Mouse (Mus musculus) gastrocnemius, postnatal 36 days (tissue): ENCODE measurements around the gene Alcam. TPM values are rescaled to one million over a fixed set of nuclear protein-coding genes. Genes with fewer than 3 reads are reported as not detected.

Experiments
- DNase-seq, 2 experiments: peaks; one replicate each; pipeline ENCODE4 v3.0.0; 2022
- intact Hi-C: fragments of 180-260 bp; cut with DNase I; formaldehyde crosslinking; loops from one replicate; pipeline ENCODE4 v1.15.1; 2025
- long read RNA-seq, 2 experiments: library from polyadenylated mRNA; stranded (forward); transcript quantifications; one replicate each; pipeline ENCODE4 v2.0.0; 2021
- total RNA-seq, 2 experiments: library from RNA; stranded (reverse); gene quantifications; 2 replicates each; pipeline ENCODE4 v1.2.3; 2021

Alcam gene
- 1 to 10 TPM in 1 of 2 experiments, under 1 TPM in 1; 0.82 to 1.1 TPM for total RNA-seq
- long read RNA-seq, experiment 1 = 0 reads
- long read RNA-seq, experiment 2, partial matches to known transcripts = 0 of 1 reads
- long read RNA-seq, experiment 2, other reads (novel, unspliced or antisense) = 1 of 1 reads

DNA sequence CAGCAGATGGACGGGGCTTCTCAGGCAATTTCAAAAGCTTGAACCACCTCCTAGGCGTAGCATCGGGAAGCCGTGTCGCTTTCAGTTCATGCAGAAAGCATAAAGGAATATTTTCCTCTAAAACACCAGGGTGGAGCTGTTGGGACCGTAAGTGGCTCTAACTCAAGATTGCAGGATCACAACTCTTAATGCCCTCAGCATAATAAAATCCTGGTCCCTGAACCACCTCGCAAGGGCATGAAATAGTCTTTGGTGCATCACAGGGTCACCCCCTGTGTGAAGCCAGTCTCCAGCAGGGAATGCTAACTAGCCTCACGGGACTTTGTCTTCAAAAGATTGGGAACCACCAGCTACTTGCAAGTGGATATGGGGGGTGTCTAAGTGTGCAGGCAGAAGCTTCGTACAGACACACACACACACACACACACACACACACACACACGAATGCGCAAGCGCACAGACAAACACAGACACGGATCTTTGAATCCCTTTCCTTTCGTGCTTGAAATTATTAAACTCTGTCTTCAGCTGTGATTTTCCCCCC lies at the start of gene Alcam:
Gene Alcam (minus strand): TSS at position 104 of the 544 bp plus-strand sequence.
- no peak for DNase-seq
- intact Hi-C loops = no loop called here

- intact Hi-C loops = no loop called here
- no peak for DNase-seq
Measured at GRCm38 (mm10) chr16:52498757-52499335, 45.0 kb upstream of the Alcam start.

GRCm38 (mm10) chr16:52490542-52490941 lies 36.7 kb upstream of the Alcam start:
- DNase-seq = no peak
- intact Hi-C loops = no loop called here

- intact Hi-C loops = no loop called here
- DNase-seq = no peak
Measured at GRCm38 (mm10) chr16:52474235-52474634, 20.4 kb upstream of the Alcam start.

GRCm38 (mm10) chr16:52473089-52473488 lies 19.2 kb upstream of the Alcam start:
- no peak for DNase-seq
- intact Hi-C loops = no loop called here

GRCm38 (mm10) chr16:52472635-52473034 lies 18.8 kb upstream of the Alcam start:
- intact Hi-C loops = no loop called here
- no peak for DNase-seq

GRCm38 (mm10) chr16:52472059-52472458 lies 18.2 kb upstream of the Alcam start:
- no peak for DNase-seq
- intact Hi-C loops = no loop called here

DNA sequence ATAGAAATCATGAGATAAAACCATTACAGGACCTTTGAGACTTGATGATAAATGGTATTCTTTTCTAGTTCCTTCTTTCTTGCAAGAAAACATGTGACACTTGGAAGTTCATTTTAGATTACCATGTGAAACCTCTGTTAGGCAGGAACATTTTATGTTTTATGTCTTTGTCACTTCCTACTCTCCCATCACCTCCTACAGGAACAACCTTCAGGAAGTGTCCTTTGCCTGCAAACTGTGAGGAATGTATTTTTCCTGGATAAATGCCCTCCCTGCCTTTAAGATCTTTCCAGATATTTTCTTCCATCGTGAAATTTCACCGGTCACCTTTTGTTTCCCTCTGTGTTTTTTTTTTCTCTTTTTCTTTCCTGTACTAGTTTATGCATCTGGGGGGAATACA lies 17.0 kb upstream of the Alcam start:
- DNase-seq = no peak
- intact Hi-C loops = no loop called here

GRCm38 (mm10) chr16:52470226-52470625 lies 16.4 kb upstream of the Alcam start:
- no peak for DNase-seq
- intact Hi-C loops = no loop called here

GRCm38 (mm10) chr16:52468426-52468825 lies 14.6 kb upstream of the Alcam start:
- intact Hi-C loops = no loop called here
- no peak for DNase-seq

- intact Hi-C loops = no loop called here
- no peak for DNase-seq
Measured at GRCm38 (mm10) chr16:52466770-52467169, 12.9 kb upstream of the Alcam start.

GRCm38 (mm10) chr16:52464597-52464996 lies 10.7 kb upstream of the Alcam start:
- DNase-seq = no peak
- intact Hi-C loops = no loop called here

DNA sequence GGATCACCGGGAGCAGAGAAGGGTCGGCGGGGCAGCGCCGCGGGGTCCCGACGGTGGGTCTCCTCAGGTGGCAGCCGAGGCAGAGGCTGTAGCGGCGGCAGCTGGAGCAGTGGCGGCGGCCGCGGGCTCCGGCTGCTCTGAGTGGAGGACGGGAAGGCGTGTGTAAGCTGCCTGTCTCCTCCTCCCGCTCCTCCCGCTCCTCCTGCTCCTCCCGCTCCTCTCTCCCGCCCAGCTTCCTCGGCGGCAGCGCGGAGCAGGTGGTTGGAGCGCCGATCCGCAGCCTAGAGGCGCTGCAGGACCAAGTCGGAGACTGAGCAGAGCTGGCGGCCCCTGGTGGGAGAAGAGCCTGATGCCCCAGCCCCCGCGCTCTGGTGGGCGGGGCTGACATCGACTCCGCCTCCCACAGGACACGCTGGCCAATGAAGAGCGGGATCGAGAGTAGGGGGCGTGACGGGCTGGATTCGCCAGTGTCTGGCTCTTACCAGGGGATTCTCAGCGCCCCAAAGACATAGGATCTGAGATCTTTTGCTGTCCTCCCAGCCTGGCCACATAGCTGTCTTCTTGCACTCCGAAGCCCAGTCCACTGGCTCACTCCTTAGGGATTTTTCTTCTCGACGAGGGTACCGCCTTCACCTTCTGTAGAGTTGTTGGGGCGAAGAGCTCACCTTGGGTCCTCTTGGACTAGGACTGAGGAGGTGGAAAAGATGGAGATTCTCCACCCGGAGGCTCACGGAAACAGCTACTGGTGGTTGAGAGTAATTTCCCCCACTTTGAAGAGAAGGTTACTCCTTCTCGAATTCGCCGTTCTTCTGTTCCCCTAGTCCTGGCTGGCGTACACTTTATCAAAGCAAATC lies 785 bp downstream of the Alcam start:
- intact Hi-C loops = no loop called here
- DNase-seq = peak; percentile 84 to 88

GRCm38 (mm10) chr16:52452477-52452831 lies 1.4 kb downstream of the Alcam start:
- no peak for DNase-seq
- intact Hi-C loops = no loop called here

DNA sequence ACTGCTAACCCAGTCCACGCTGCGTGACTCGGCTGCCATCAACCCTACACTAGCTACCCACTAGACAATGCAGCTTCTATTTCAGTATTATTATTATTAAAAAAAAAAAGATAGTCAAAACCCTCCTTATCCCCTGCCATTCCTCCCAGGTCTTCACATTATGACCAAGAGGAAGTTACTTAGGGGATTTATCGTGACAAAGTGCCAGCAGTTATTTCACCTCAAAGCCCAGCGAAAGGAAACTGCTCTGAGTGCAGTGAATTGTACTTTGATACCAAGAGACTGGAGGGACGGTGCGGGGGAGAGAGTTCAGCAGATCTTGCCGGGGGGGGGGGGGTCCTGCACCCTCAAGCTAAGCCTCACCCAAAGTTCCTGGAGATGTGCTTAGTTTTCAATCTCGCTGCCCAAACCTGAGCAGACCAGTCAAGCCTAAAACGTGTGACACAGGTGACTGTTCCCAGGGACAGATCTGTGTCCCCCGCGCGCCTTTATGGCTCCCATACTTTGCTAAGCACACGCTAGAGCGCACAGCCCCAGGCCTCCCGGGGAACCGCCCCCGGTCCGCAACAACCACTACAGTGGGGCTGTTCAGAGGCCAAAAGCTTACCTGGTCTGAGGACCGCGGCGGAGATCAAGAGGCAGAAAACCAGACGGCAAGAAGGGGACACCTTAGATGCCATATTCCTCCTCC lies 1.9 kb downstream of the Alcam start:
- intact Hi-C loops = no loop called here
- no peak for DNase-seq

DNA sequence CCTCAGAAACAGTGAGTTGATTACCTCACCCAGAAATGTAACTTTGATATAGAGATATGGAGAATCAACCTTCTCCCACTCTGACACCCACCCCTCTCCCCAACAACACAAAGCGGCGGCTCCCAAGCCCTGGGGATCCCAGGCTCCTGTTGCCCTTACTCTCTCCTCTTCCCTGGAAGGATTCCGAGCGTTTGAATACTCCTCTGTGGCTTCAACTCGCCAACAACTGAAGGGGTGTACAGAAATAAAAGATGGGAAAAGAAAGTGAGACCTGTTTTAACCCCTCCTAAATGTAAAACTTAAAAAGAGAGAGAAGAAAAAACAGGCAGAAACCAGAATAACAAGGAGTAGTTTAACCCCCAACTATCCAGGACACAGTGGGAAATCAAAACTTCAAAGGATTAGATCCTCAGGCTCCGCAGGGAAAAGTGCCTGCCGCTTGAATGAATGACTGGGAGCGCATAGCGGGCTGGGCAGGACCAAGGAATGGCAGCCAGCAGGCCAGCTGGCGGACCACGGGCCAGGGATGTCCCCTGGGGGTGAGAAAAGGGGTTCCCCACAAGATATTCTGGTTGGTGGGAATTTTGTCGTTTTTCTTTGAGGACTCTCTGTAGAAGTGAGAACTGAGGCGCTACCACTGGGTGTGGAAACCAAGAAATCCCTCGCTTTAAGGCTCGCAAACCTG lies 2.6 kb downstream of the Alcam start:
- intact Hi-C loops = no loop called here
- no peak for DNase-seq

GRCm38 (mm10) chr16:52450245-52451100 lies 3.4 kb downstream of the Alcam start:
- DNase-seq = no peak
- intact Hi-C loops = no loop called here

- intact Hi-C loops = no loop called here
- no peak for DNase-seq
Measured at GRCm38 (mm10) chr16:52449889-52450244, 4.0 kb downstream of the Alcam start.

- intact Hi-C loops = no loop called here
- DNase-seq = no peak
Measured at GRCm38 (mm10) chr16:52445984-52446383, 7.9 kb downstream of the Alcam start.
